Mouse (Mus musculus): ENCODE measurements around the gene Sfmbt2.

Gene Sfmbt2

DNA sequence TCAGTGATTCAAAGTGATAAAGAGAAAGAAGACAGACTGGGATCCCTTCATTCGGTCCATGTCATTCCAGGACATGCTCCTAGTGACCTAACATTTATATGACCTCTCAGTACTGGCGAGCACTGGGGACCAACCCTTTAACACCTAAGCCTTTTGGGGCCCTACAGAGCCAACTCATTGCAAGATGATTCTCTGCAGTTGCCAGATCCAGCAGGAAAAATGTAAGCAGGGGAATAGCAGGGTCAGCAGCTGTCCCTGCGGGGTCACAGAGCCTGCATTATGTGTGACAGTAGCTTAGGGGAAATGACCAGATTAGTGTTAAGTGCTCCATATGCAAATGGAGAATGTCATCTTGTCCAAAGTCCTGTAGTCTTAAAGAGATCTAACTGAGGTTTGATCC is 195.2 kb downstream of the Sfmbt2 start:
- no peak for DNase-seq (ENCODE audit: low spot score in 2 of 2)

DNA sequence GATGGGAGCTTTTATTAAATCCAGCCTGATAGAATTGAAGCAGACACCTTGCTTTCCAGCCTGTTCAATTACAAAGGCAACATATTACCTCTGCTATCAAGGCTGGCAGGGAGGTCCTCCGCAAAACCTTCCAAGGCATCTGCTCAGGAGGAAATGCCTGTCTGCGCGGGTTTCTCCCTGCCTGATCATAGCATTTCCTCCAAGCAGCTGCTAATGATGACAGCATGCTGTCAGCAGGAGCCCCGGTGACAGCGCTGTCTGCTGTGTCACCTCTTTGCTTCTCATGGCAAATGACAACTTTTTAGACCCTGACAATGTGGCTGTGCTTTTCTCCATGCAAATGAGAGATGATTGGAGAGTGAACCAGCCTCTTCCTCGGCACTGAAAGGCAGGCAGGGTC is 199.1 kb downstream of the Sfmbt2 start:
- no peak for DNase-seq (ENCODE audit: low spot score in 2 of 2)

DNA sequence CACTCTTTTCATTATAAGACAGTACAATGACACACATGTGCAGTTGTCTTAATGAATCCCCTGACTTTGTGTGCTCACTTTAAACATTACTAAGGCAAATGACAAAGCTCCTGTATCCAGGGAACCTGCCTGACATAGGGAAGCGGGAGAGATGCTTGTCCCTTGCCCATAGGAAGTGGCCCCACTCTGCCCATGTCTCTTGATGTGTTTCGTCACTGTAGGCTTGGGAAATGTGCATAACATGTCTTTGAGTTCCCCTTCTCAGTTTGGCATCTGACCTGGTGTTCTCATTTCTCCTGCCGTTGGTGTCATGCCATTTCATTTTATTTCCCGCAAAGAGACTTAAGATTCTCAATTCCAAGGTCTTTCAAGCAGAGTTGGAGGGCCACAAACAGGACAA is 202.0 kb downstream of the Sfmbt2 start:
- DNase-seq (ENCODE audit: low spot score in 2 of 2), result no peak

DNA sequence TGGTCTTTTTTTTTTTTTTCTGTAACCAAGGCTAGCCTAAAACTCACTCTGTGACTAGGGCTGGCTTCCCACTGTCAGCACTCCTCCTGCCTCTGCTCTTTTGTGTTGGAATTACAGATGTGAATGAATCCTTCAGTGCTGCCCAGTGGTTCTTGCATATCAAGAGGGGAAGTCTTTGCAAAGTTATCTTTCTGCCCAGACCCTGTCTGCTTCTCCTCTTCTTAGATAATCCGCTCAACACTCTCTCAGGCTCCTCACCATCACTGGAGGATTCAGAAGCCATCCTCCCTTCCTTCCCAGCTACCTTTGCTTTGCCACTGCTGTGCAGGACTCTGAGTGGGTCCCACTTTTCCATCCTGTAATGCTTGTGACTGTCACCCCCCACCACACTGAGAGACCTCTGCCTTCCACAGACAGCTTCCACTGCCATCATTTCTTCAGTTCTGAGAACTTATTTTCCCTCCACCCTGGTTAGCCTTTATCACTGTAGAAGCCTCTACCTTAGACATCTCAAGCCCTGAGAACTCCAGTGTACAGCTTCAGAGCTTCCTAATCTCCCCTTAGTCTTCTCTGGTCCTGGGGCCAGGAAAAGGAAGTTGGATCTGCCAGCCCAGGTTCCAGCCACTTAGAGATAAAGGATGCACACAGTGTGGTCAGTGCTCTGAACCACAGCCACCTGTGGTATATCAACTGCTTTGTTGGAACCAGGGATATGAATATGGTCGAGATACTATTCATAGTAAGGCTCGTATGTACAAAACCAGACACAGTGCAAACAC is 205.8 kb downstream of the Sfmbt2 start:
- no peak for DNase-seq (ENCODE audit: low spot score in 2 of 2)

DNA sequence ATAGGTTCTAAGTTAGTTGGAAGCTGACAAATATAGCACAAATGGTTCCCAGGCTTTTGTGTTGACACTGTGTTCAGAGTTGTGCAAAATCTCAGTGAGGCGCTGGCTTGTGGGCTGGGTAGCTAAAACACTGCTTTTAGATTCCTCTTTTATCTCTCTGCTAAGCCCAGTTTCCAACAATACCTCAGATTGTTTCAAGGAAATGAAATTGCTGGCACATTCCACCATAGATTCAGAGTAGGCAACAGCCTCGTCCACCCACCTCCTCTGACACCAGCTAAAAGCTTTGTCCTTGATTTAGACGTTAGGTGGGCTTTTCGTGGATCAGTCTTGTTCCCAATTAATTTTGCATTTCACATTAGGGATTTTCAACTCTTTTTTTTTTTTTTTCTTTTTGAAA is 212.4 kb downstream of the Sfmbt2 start:
- no peak for DNase-seq (ENCODE audit: low spot score in 2 of 2)

DNA sequence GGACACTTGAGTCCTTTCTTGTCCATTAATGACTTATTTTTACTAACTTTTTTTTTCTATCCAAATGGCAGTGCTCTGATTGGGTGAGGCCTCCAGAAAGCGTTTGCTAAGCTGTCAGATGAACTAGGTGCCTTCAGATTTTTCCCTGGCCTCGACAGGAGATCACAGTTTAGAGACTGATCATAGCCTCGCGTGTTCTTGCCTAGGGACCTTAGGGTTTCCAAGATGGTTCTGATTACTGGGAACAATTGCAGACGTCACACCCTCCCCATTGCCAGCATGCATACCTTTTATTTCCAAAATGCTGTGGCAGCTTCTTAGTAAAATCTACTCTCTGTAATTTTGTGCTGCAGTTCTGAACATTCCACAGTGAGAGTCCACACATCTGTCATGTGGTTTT is 212.8 kb downstream of the Sfmbt2 start:
- no peak for DNase-seq (ENCODE audit: low spot score in 2 of 2)

DNA sequence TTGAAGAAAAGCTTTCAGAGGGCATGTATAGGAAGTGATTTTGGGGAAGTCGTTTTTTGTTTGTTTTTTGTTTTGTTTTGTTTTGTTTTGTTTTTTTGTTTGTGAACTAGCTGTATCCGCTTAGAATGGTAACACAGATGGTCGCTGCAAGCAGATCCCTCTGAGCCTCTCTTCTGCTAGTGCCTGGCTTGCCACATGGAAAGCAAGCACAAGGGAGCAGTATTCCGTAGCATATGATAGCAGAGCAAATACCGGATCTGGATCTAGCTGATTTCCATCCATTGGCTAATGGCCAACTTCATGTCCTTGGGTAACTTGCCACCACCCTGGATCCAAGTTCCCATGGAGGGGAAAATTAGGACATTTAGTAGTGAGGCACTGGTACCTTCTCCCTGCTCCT is 221.0 kb downstream of the Sfmbt2 start:
- no peak for DNase-seq (ENCODE audit: low spot score in 2 of 2)

DNA sequence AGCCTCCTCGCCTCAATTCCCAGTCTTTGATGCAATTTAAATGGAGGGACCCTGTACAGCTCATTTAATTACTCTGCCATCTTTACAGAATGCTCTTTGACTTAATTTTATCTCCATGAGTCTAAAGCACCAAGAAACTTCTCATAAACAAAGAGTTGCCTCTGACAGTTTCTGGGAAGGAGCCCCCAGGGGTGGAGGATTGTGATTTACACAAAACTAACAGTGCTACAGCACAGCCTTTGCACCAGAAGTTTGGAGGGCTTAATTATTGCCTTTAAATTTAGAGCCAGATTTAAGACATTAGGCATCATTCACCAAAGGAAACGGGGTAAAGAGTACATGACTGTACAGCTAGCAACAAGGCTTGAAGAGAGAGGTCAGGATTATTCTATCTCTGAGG is 245.2 kb downstream of the Sfmbt2 start:
- no peak for DNase-seq (ENCODE audit: low spot score in 2 of 2)
